Mouse (Mus musculus) kidney, postnatal 0 days (tissue): Measurements from ENCODE around the gene Ier2. TPM values are rescaled to one million over a fixed set of nuclear protein-coding genes. Genes with fewer than 3 reads are reported as not detected.

Source experiments
- ATAC-seq: fragments of 200-750 bp; cut with Nextera tagmentation; replicated peaks from 2 replicates; pipeline ENCODE4 v1.8.0; 2017; ENCODE audit warnings: low read depth, moderate number of reproducible peaks, moderate TSS enrichment, moderate library complexity; ENCODE audit not compliant: low FRiP score
- DNase-seq: peaks from one replicate; pipeline ENCODE4 v3.0.0-alpha.2; 2016; ENCODE audit warnings: low spot score
- H3K27ac ChIP-seq: fragments of 300-500 bp; sonication (generic); 2 replicates; pipeline ENCODE4 v1.5.1; 2014; ENCODE audit warnings: mild to moderate bottlenecking
- H3K27me3 ChIP-seq: fragments of 300-500 bp; sonication (generic); 2 replicates; pipeline ENCODE4 v1.6.1; 2014; ENCODE audit warnings: low read length, mixed read lengths; ENCODE audit not compliant: insufficient read depth
- H3K36me3 ChIP-seq: fragments of 300-500 bp; sonication (generic); 2 replicates; pipeline ENCODE4 v1.6.1; 2014; ENCODE audit warnings: low read length, mixed read lengths; ENCODE audit not compliant: insufficient read depth
- H3K4me1 ChIP-seq: fragments of 300-500 bp; sonication (generic); replicated peaks from 2 replicates; pipeline ENCODE4 v1.6.1; 2014; ENCODE audit warnings: antibody characterized with exemption, low read length, mixed read lengths; ENCODE audit not compliant: insufficient read depth
- H3K4me2 ChIP-seq: fragments of 300-500 bp; sonication (generic); 2 replicates; pipeline ENCODE4 v1.6.1; 2014; ENCODE audit warnings: mild to moderate bottlenecking, low read length, moderate library complexity, mixed read lengths
- H3K4me3 ChIP-seq: fragments of 300-500 bp; sonication (generic); replicated peaks from 2 replicates; pipeline ENCODE4 v1.5.1; 2014; ENCODE audit warnings: low read depth, low read length
- H3K9ac ChIP-seq: fragments of 300-500 bp; sonication (generic); 2 replicates; pipeline ENCODE4 v1.6.1; 2014; ENCODE audit warnings: low read depth, low read length
- H3K9me3 ChIP-seq: fragments of 300-500 bp; sonication (generic); replicated peaks from 2 replicates; pipeline ENCODE4 v1.6.1; 2016; ENCODE audit warnings: low read length, inconsistent platforms, mixed read lengths
- CTCF ChIP-seq: IDR thresholded peaks from 2 replicates; pipeline ENCODE4 v1.5.1; 2016; ENCODE audit warnings: antibody characterized with exemption, low read depth, mild to moderate bottlenecking, moderate library complexity
- WGBS: fragments of 180-500 bp; shearing (Covaris S2); extraction: QIAGEN DNeasy Blood & Tissue Kit; methylation state at CpG from one replicate; pipeline ENCODE4 v1.1.7; 2014; 5-methylcytosine and 5-hydroxymethylcytosine counted together
- polyA plus RNA-seq: library from polyadenylated mRNA; unstranded; fragments of >200 nt; fragmentation: Nextera tagmentation; extraction: Ambion mirVana; gene quantifications from 2 replicates; pipeline ENCODE4 v1.2.1, GENCODE M21; 2015

The Ier2 gene
- polyA plus RNA-seq, 1 experiment from 2014 or later, result 83.8 TPM

DNA sequence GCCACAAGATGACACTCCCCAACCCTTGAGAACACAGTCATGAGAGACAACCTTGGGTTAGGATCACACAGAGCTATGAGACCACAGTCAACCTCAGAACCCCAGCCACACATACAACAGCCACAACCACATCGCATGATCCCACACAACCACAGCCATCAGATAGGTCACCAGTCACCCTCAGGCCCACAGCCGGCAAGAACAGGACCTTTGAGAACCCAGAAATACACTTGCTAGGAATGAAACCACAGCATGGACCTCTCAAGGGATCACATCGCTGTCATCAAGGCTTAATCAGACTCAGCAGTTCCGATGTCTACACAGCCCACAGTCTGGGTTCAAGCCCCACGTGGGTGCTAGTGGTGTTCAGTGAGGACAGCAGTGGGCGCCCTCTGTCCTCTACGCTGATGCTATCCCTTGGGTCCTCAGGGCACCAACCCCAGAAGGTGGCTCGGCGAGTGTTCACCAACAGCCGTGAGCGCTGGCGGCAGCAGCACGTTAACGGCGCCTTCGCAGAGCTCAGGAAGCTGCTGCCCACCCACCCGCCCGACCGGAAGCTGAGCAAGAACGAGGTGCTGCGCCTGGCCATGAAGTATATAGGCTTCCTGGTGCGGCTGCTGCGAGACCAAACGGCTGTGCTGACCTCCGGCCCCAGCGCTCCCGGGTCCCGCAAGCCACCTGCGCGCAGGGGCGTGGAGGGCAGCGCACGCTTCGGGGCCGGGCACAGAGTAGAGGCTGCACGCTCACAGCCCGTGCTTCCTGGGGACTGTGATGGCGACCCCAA, 41.0 kb upstream of the Ier2 start:
- H3K9me3 ChIP-seq, result no peaks in the 10 kb centered on the region
- H3K27me3 ChIP-seq, result peaks cover 41% of the 10 kb centered on the region; the same call in 1 of the 2 replicates
- 0 out of 2 replicates have a peak, but pooled peaks cover 3% of the 10 kb centered on the region for H3K36me3 ChIP-seq
- H3K4me2 ChIP-seq, result peak overlapping the region; percentile 48
- WGBS, result 18% methylated on average over 38 of the region's 38 CpGs
- peaks cover 30% of the 10 kb centered on the region for H3K4me1 ChIP-seq
- ATAC-seq (no peak), DNase-seq (no peak)
- no peak; the same call in 1 of the 2 replicates for TF ChIP-seq CTCF
- H3K4me3 ChIP-seq, result peak overlapping the region; percentile 14; the same call in 1 of the 2 replicates
- no peak overlapping the region for H3K9ac ChIP-seq
- H3K27ac ChIP-seq, result no peak overlapping the region; the same call in 1 of the 2 replicates

DNA sequence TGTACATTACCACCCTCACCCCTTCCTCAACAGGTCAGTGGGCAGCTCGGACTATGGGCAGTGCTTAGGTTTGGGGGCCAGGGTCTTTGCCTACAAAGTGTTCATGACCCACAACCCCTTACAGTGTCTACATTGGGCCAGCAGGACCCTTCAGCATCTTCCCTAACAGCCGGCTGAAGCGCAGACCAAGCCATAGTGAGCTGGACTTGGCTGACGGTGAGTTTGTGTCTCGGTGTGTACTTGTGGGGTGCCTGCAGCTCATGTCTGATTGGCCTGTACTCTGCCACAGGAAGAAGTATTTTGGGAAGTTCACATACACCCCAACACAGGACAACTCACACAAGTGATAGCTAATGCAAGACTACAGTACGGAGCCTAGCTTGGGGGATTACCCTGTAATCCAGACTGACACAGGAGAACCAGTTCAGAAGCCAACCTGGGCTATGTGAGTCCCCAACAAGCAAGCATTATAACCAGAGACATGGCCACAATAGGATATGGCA, 40.4 kb upstream of the Ier2 start:
- no peaks in the 10 kb centered on the region for H3K9me3 ChIP-seq
- 0 out of 2 replicates have a peak overlapping the region, but pooled peaks have one; percentile 13 for H3K27ac ChIP-seq
- peaks cover 39% of the 10 kb centered on the region; the same call in 1 of the 2 replicates for H3K27me3 ChIP-seq
- no peak for ATAC-seq
- H3K4me1 ChIP-seq, result peaks cover 26% of the 10 kb centered on the region
- H3K4me2 ChIP-seq, result peak overlapping the region; percentile 48
- DNase-seq, result no peak
- 0 out of 2 replicates have a peak, but pooled peaks cover 3% of the 10 kb centered on the region for H3K36me3 ChIP-seq
- no peak overlapping the region for H3K4me3 ChIP-seq
- no peak overlapping the region for H3K9ac ChIP-seq
- 80% methylated on average over 6 of the region's 6 CpGs for WGBS
- TF ChIP-seq CTCF, result no peak

DNA sequence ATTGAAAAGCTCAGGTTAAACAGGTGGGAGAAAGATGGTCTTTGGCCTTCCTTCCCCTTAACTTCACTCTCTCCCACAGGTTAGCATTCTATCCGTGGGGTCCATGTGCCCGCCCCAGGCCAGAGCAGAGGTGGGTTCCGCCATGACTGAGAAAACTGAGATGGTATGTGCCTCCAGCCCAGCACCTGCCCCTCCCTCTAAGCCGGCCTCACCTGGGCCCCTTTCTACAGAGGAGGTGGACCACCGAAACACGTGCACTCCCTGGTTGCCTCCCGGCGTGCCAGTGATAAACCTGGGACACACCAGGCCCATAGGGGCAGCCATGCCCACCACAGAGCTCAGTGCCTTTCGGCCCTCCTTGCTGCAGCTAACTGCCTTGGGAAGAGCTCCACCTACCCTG, 39.9 kb upstream of the Ier2 start:
- Histone ChIP-seq H3K4me1 (peaks cover 21% of the 10 kb centered on the region), H3K4me2 (peak overlapping the region; percentile 43), H3K9ac (no peak overlapping the region), H3K36me3 (0 out of 2 replicates have a peak, but pooled peaks cover 5% of the 10 kb centered on the region), H3K4me3 (peak overlapping the region; percentile 29), H3K27ac (0 out of 2 replicates have a peak overlapping the region, but pooled peaks have one; percentile 13), H3K27me3 (peaks cover 35% of the 10 kb centered on the region; the same call in 1 of the 2 replicates), H3K9me3 (no peaks in the 10 kb centered on the region)
- TF ChIP-seq CTCF, result no peak
- ATAC-seq (no peak), DNase-seq (no peak)
- 88% methylated on average over 9 of the region's 9 CpGs for WGBS

DNA sequence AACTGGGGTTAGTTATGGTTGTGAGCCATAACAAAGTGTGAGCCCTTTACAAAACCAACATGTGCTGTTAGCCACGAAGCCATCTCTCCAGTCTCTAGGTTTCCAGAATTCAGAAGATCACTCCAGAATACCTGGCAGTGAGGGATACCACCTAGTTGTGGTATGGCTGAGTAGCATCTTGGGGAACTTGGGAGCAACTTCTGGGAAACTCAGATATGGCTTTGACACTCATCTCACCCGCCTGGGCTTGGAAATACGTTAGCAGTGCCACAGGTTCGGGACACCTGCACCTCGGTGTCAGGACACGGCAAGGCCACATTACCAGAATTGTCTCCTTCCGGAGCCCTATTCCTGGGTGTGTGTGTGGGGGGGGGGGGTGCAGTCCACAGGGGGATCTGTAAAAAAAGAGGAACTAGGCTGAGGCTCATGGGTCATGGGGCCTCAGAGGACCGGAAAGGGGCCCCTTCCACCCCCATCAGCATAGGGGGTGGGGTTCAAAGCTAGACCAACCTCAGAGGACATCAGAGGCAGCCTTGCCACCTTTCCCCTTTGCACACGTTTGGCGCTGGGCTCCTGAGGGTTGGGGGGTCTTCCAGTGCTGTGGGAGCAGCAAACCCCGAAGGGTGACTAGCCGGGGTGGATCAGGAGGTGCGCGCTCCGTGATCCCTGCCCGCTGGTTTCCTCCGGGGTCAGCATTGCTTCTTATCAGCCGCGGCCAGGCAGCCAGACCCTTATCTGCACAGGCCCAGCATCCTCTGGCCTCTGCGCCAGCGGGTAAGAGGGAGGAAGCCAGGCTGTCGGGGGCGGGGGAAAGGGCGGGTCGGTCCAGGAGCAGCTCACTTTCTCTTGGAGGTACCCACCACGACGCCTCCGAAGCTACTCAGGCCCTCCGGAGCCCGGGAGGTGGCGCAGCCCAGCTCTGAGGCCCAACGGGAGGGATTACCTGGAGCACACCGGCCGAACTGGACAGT, 38.6 kb upstream of the Ier2 start, which contains the start of gene Lyl1:
Gene Lyl1, plus strand, starts transcription at position 517 of the 971 bp plus-strand sequence.
- DNase-seq, result peak; percentile 64
- Histone ChIP-seq H3K4me2 (peak within 1 kb of the TSS; percentile 43), H3K4me1 (peaks cover 9% of the 10 kb centered on the region), H3K27ac (peak within 1 kb of the TSS; percentile 72), H3K4me3 (peak within 1 kb of the TSS; percentile 29), H3K36me3 (0 out of 2 replicates have a peak, but pooled peaks cover 18% of the 10 kb centered on the region), H3K9me3 (no peaks in the 10 kb centered on the region), H3K27me3 (peaks cover 29% of the 10 kb centered on the region; the same call in 1 of the 2 replicates), H3K9ac (0 out of 2 replicates have a peak within 1 kb of the TSS, but pooled peaks have one; percentile 1)
- WGBS, result 12% methylated on average over 32 of the region's 34 CpGs
- peak; percentile 19 for ATAC-seq
- TF ChIP-seq CTCF, result peak; percentile 50

DNA sequence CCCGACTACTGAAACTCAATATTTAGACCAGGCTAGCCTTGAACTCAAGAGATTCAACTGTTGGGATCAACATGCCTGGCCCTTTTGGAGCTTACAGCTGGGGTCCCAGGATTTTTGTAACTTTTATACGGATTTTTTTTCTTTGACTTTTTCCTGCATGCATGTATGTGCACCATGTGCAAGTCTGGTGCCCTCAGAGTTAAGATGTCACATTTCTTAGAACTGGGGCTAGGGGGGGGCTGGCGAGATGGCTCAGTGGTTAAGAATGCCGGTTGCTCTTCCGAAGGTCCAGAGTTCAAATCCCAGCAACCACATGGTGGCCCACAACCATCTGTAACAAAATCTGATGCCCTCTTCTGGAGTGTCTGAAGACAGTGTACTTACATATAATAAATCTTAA, 37.9 kb upstream of the Ier2 start:
- Histone ChIP-seq H3K9me3 (no peaks in the 10 kb centered on the region), H3K4me3 (no peak overlapping the region), H3K36me3 (0 out of 2 replicates have a peak, but pooled peaks cover 18% of the 10 kb centered on the region), H3K4me1 (peaks cover 6% of the 10 kb centered on the region), H3K27me3 (peaks cover 26% of the 10 kb centered on the region; the same call in 1 of the 2 replicates), H3K27ac (peak overlapping the region; percentile 63), H3K9ac (no peak overlapping the region), H3K4me2 (no peak overlapping the region)
- ATAC-seq (no peak), DNase-seq (no peak)
- no peak for TF ChIP-seq CTCF
- WGBS, result 82% methylated on average over 5 of the region's 5 CpGs
